Mouse (Mus musculus) gastrocnemius, postnatal 4 days (tissue): ENCODE results near the gene Defa37. TPM values are rescaled to one million over a fixed set of nuclear protein-coding genes. Genes with fewer than 3 reads are reported as not detected.
"Not testable (repeated sequence)": the region's sequence is repeated elsewhere in the genome, so short reads cannot be mapped to it uniquely, and the experiment has no call there.

Experiments
- DNase-seq, 2 experiments: peaks; one replicate each; pipeline ENCODE4 v3.0.0; 2021 to 2022; ENCODE audit warnings: low spot score in 2 of 2, mixed read lengths in 2 of 2
- long read RNA-seq, 2 experiments: library from polyadenylated mRNA; stranded (forward); transcript quantifications; one replicate each; pipeline ENCODE4 v2.0.0; 2021
- total RNA-seq, 2 experiments: library from RNA; stranded (reverse); gene quantifications; 2 replicates each; pipeline ENCODE4 v1.2.3; 2021

Gene Defa37
- not detected for total RNA-seq
- long read RNA-seq, experiment 1 = 0 reads
- long read RNA-seq, experiment 2 = 0 reads

DNA sequence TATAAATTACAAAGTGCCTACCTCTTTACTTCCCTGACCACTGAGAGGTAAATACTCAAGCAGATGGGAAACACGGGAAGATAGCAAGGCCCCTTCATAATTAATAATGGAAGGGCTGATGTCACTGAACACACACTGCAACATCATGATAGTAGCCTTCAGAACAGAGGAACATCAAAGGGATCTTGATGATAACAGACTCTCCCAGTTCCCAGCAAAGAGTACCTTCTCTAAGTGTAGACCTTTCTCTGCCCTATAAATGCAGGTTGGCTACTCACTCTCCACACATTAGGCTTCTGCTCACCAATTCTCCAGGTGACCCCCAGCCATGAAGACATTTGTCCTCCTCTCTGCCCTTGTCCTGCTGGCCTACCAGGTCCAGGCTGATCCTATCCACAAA is at the start of gene Defa37:
Gene Defa37 (plus strand): TSS at position 301 of the 400 bp plus-strand sequence.
- DNase-seq = not testable (repeated sequence)

DNA sequence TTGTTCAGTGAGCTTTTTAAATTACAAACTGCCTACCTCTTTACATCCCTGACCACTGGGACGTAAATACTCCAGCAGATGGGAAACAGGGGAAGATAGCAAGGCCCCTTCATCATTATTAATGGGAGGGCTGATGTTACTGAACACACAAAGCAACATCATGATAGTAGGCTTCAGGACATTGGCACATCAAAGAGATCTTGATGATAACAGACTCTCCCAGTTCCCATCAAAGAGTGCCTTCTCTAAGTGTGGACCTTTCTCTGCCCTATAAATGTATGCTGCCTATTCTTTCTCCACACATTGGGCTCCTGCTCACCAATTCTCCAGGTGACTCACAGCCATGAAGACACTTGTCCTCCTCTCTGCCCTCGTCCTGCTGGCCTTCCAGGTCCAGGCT is 36.5 kb upstream of the Defa37 start, which contains the start of gene Defa32:
Gene Defa32 (plus strand): TSS at position 301 of the 400 bp plus-strand sequence.
- not testable (repeated sequence) for DNase-seq

DNA sequence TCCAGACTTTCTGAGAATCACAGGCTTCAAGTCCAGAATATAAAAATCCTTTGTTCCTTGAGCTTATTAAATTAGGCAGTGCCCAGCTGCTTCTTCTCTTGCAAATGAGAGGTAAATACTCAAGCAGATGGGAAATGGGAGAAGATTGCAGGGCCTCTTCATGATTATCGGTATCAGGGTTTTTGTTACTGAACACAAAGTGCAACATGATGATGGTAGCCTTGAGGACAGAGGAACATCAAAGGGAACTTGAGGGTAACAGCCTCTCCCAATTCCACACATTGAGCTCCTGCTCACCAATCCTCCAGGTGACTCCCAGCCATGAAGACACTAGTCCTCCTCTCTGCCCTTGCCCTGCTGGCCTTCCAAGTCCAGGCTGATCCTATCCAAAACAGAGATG is 17.5 kb downstream of the Defa37 start, which contains the start of gene Defa28:
Gene Defa28 (plus strand): TSS at position 301 of the 400 bp plus-strand sequence.
- DNase-seq = not testable (repeated sequence)

DNA sequence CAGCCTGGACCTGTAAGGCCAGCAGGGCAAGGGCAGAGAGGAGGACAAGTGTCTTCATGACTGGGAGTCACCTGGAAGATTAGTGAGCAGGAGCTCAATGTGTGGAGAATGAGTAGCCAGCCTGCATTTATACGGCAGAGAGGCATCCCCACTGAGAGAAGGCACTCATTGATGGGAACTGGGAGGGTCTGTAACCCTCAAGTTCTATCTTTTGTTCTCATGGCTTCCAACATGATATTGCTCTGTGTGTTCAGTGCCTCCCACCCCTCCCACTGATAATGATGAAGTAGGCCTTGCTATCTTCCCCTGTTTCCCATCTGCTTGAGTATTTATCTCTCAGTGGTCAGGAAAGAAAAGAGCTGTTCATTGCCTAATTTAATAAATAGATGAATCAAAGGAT is 29.2 kb downstream of the Defa37 start, which contains the start of gene Gm7861:
Gene Gm7861 (minus strand): TSS at position 101 of the 400 bp plus-strand sequence.
- DNase-seq = not testable (repeated sequence)

Other genes with a start within 250 kb of the Defa37 start
- not detected for gene Defa27, start 249.8 kb upstream of the Defa37 start, total RNA-seq
- not detected for gene Defa29, start 238.4 kb upstream of the Defa37 start, total RNA-seq
- gene Defa2, start 186.9 kb upstream of the Defa37 start, total RNA-seq = not detected
- not detected for gene Defa33, start 173.6 kb upstream of the Defa37 start, total RNA-seq
- gene Defa36, start 138.0 kb upstream of the Defa37 start, total RNA-seq = not detected
- gene Gm7849, start 108.8 kb upstream of the Defa37 start, total RNA-seq = not detected
- gene Defa20, start 56.1 kb upstream of the Defa37 start, total RNA-seq = not detected
- not detected for gene Defa32, start 36.4 kb upstream of the Defa37 start, total RNA-seq
- gene Defa28, start 17.6 kb downstream of the Defa37 start, total RNA-seq = not detected
- not detected for gene Gm7861, start 29.1 kb downstream of the Defa37 start, total RNA-seq
- not detected for gene Defa26, start 52.8 kb downstream of the Defa37 start, total RNA-seq
- not detected for gene Defa17, start 90.4 kb downstream of the Defa37 start, total RNA-seq
- not detected for gene Defa34, start 100.4 kb downstream of the Defa37 start, total RNA-seq
- gene AY761184, start 138.3 kb downstream of the Defa37 start, total RNA-seq = not detected
- gene Defa24, start 169.1 kb downstream of the Defa37 start, total RNA-seq = not detected